Comparison of ENCODE assay signal across 26 mouse cellular contexts in genomic region chr16:25415186-25415585, GRCm38 (mm10).
"Had no signal": no experiment of that assay in that cellular context is flagged by ENCODE, and none has a peak within 500 bp of the region (broad histone marks: within the 10 kb centered on the region; RNA-seq: fewer than 3 reads in every experiment).

No protein-coding gene starts in this region.

- H3K9ac ChIP-seq: heart, embryonic 13.5 days; heart, embryonic 15.5 days; hindbrain, embryonic 13.5 days; hindbrain, embryonic 15.5 days; kidney, embryonic 15.5 days; limb, embryonic 13.5 days; limb, embryonic 15.5 days had no signal

- ATAC-seq: hindbrain, postnatal 0 days; intestine, embryonic 16.5 days had no signal

- H3K4me2 ChIP-seq: heart, embryonic 11.5 days; heart, embryonic 13.5 days; heart, embryonic 15.5 days; hindbrain, embryonic 13.5 days; hindbrain, embryonic 15.5 days; kidney, embryonic 15.5 days; limb, embryonic 13.5 days; limb, embryonic 15.5 days had no signal

- H3K9me3 ChIP-seq: heart, embryonic 13.5 days; heart, embryonic 15.5 days; hindbrain, embryonic 13.5 days; hindbrain, embryonic 15.5 days; kidney, embryonic 15.5 days; limb, embryonic 13.5 days; limb, embryonic 15.5 days had no signal

- H3K4me1 ChIP-seq: heart, embryonic 15.5 days; hindbrain, embryonic 13.5 days; hindbrain, embryonic 15.5 days had no signal

- H3K36me3 ChIP-seq: heart, embryonic 13.5 days; heart, embryonic 15.5 days; hindbrain, embryonic 13.5 days; hindbrain, embryonic 15.5 days; kidney, embryonic 15.5 days; limb, embryonic 13.5 days; limb, embryonic 15.5 days had no signal

- H3K27ac ChIP-seq: gastrocnemius, adult 2 months; heart, adult 2 months; heart, embryonic 13.5 days; heart, embryonic 15.5 days; hindbrain, embryonic 13.5 days; hindbrain, embryonic 15.5 days; hindbrain, postnatal 0 days; kidney, embryonic 15.5 days; kidney, postnatal 0 days; limb, embryonic 13.5 days; limb, embryonic 15.5 days had no signal

- H3K4me3 ChIP-seq: gastrocnemius, adult 2 months; heart, adult 2 months; heart, embryonic 13.5 days; heart, embryonic 15.5 days; hindbrain, embryonic 13.5 days; hindbrain, embryonic 15.5 days; kidney, embryonic 15.5 days; limb, embryonic 13.5 days; limb, embryonic 15.5 days had no signal

- DNase-seq: gastrocnemius, adult 2 months; gastrocnemius, postnatal 10 days; gastrocnemius, postnatal 25 days; heart, adult 11 months; heart, adult 2 months; heart, postnatal 14 days; heart, postnatal 36 days; kidney, adult 11 months; kidney, adult 2 months; kidney, adult 9 months; kidney, postnatal 14 days; kidney, postnatal 36 days; layer of hippocampus, adult 9-11 months; layer of hippocampus, postnatal 36 days; left cerebral cortex, postnatal 4 days had no signal

- H3K27me3 ChIP-seq: heart, embryonic 13.5 days; heart, embryonic 15.5 days; hindbrain, embryonic 13.5 days; hindbrain, embryonic 15.5 days; kidney, embryonic 15.5 days; limb, embryonic 13.5 days; limb, embryonic 15.5 days had no signal
